ENCODE assay signal across 7 mouse cellular contexts in the genomic region with DNA sequence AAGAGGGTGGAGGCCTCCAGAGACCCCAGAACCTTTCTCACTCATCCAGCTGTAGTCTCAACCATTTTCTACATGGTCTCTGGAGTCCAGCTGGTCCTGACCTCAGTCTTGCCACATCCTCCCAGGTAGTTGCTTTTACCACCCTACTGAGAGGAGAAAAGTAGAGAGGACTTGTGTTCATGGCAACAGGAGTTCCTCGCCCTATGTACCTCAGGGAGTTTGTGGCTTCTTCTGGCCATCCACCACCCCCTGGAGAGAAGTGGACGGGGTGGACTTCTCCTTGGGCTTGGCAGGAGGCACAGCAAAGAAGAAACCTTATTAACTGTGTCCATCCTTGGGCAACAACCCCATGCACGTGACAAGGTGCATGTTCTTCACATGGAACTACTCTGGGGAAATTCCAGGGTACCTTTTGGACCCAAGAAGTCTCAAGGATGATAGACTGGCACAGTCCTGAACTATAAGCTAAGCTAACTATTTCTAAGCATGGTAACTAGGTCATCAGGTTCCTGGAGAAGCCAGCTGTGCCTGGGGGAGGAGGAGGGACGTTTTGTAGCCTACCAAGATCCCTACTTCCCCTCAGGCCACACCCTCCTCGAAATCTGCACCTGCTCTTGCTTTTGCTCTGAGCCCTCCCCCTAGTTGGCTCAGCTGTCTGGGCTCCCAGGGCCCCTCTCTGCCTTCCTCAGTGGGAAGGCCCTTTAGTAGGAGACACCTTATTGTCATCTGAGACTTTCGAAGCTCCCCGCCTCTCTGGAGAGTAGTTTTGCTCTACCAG. TPM values are rescaled to one million over a fixed set of nuclear protein-coding genes. Genes with fewer than 3 reads are reported as not detected.
DNase-seq lines count a peak whose midpoint lies in the region; ATAC-seq lines count a peak whose summit lies in the region.

No protein-coding gene starts in this region.

- H3K4me3 ChIP-seq in midbrain, embryonic 11.5 days (ENCODE audit: low read depth, low read length), result no peak overlapping the region
- no peak overlapping the region for H3K4me3 ChIP-seq in midbrain, embryonic 16.5 days (ENCODE audit: low read depth, low read length)

- no peak overlapping the region for H3K27ac ChIP-seq in midbrain, embryonic 11.5 days (ENCODE audit: low read depth, low read length)
- H3K27ac ChIP-seq in midbrain, embryonic 16.5 days (ENCODE audit: low read length), result no peak overlapping the region

- H3K9ac ChIP-seq in midbrain, embryonic 11.5 days (ENCODE audit: low read length), result no peak overlapping the region
- H3K9ac ChIP-seq in midbrain, embryonic 16.5 days (ENCODE audit: low read depth, low read length), result no peak overlapping the region

- no peak for ATAC-seq in midbrain, embryonic 11.5 days (ENCODE audit: low FRiP score)
- no peak for ATAC-seq in midbrain, embryonic 16.5 days
- ATAC-seq in erythroblast, adult 5-6 weeks (replicated peaks; ENCODE audit: low FRiP score, poor library complexity, severe bottlenecking), result peak; percentile 40

- WGBS in midbrain, embryonic 11.5 days, result 72% methylated on average over 7 of the region's 7 CpGs
- WGBS in midbrain, embryonic 16.5 days, result 70% methylated on average over 7 of the region's 7 CpGs

- no peaks in the 10 kb centered on the region for H3K9me3 ChIP-seq in midbrain, embryonic 11.5 days (ENCODE audit: control insufficient read depth, low read length)
- no peaks in the 10 kb centered on the region for H3K9me3 ChIP-seq in midbrain, embryonic 16.5 days (replicated peaks; ENCODE audit: control insufficient read depth, low read length, poor library complexity, severe bottlenecking)

- intact Hi-C loops in left cerebral cortex, postnatal 10 days (cut with DNase I), result no loop called here

- H3K4me1 ChIP-seq in midbrain, embryonic 11.5 days (ENCODE audit: control insufficient read depth, insufficient read depth, low read length), result peaks cover 15% of the 10 kb centered on the region
- H3K4me1 ChIP-seq in midbrain, embryonic 16.5 days (ENCODE audit: control insufficient read depth, insufficient read depth, low read length), result peaks cover 30% of the 10 kb centered on the region

- DNase-seq in midbrain, embryonic 11.5 days (ENCODE audit: low spot score, missing footprints), result peak; percentile 33
- DNase-seq in liver, result peak; percentile 86
- DNase-seq in thymus, postnatal 36 days, result peak; percentile 82 to 93
- no peak for DNase-seq in left cerebral cortex, postnatal 10 days (ENCODE audit: extremely low spot score in 1 of 2, low spot score in 2 of 2)
- no peak for DNase-seq in frontal cortex, postnatal 14 days (ENCODE audit: low spot score in 2 of 2)

- H3K4me2 ChIP-seq in midbrain, embryonic 11.5 days, result no peak overlapping the region
- H3K4me2 ChIP-seq in midbrain, embryonic 16.5 days (ENCODE audit: low read length), result no peak overlapping the region

- H3K36me3 ChIP-seq in midbrain, embryonic 11.5 days (ENCODE audit: control insufficient read depth, insufficient read depth, low read length), result peaks cover 5% of the 10 kb centered on the region
- H3K36me3 ChIP-seq in midbrain, embryonic 16.5 days (ENCODE audit: control insufficient read depth, insufficient read depth, low read length), result no peaks in the 10 kb centered on the region

- no peaks in the 10 kb centered on the region for H3K27me3 ChIP-seq in midbrain, embryonic 11.5 days (ENCODE audit: control insufficient read depth, insufficient read depth, low read length)
- no peaks in the 10 kb centered on the region for H3K27me3 ChIP-seq in midbrain, embryonic 16.5 days (ENCODE audit: control insufficient read depth, insufficient read depth, low read depth, low read length)

RNA-seq across cellular contexts. Expression of a gene that starts 15.5 kb away (rescaled TPM):
- polyA plus RNA-seq in midbrain, embryonic 11.5 days (2014; fragmentation: Nextera tagmentation; extraction: Ambion mirVana), result 120 and 125 TPM in 2 replicates
- 186 and 194 TPM in 2 replicates for polyA plus RNA-seq in midbrain, embryonic 16.5 days (2015; fragmentation: Nextera tagmentation; extraction: Ambion mirVana)
- 543 and 572 TPM in 2 replicates for total RNA-seq in erythroblast, adult 5-6 weeks (2015; ENCODE audit: low replicate concordance)
- 807 and 937 TPM in 2 replicates for total RNA-seq in erythroblast, adult 5-6 weeks (2017; ENCODE audit: low replicate concordance)
- 100 to 1,000 TPM; 118 to 123 TPM for total RNA-seq in left cerebral cortex, postnatal 10 days (2021)

RNA-seq across cellular contexts. Expression of a gene that starts 31.7 kb away (rescaled TPM):
- 166 and 187 TPM in 2 replicates for polyA plus RNA-seq in midbrain, embryonic 11.5 days (2014; fragmentation: Nextera tagmentation; extraction: Ambion mirVana)
- 10.5 and 11.1 TPM in 2 replicates for polyA plus RNA-seq in midbrain, embryonic 16.5 days (2015; fragmentation: Nextera tagmentation; extraction: Ambion mirVana)
- 39.8 and 43.9 TPM in 2 replicates for total RNA-seq in erythroblast, adult 5-6 weeks (2015; ENCODE audit: low replicate concordance)
- 53.4 and 65.9 TPM in 2 replicates for total RNA-seq in erythroblast, adult 5-6 weeks (2017; ENCODE audit: low replicate concordance)
- 1 to 10 TPM; 4.3 to 5.0 TPM for total RNA-seq in left cerebral cortex, postnatal 10 days (2021)

Comparison
In these comparisons a context has a peak if more than half of its experiments do, and no peak if none do; other contexts are left out.
1. DNase-seq: peak in midbrain, embryonic 11.5 days (single experiment), liver (single experiment) and thymus, postnatal 36 days (2 of 2); none in left cerebral cortex, postnatal 10 days (0 of 2) and frontal cortex, postnatal 14 days (0 of 2).
2. RNA of a gene that starts 15.5 kb away (total RNA-seq): 543 to 937 TPM in erythroblast, adult 5-6 weeks; 118 to 123 TPM in left cerebral cortex, postnatal 10 days; every median in the first group is over 4 times any median in the second.
3. RNA of a gene that starts 31.7 kb away (total RNA-seq): 39.8 to 65.9 TPM in erythroblast, adult 5-6 weeks; 4.3 to 5.0 TPM in left cerebral cortex, postnatal 10 days; every median in the first group is over 4 times any median in the second.